Mouse (Mus musculus) lung, embryonic 14.5 days (tissue): ENCODE data around the gene Atp8a2. TPM values are rescaled to one million over a fixed set of nuclear protein-coding genes. Genes with fewer than 3 reads are reported as not detected.
"Not testable (repeated sequence)": the region's sequence is repeated elsewhere in the genome, so short reads cannot be mapped to it uniquely, and the experiment has no call there.

ENCODE experiments used
- ATAC-seq: fragments of 200-750 bp; cut with Nextera tagmentation; 2 replicates; pipeline ENCODE4 v1.8.0; 2017; ENCODE audit warnings: mild to moderate bottlenecking, moderate TSS enrichment, moderate library complexity; ENCODE audit not compliant: insufficient read depth
- DNase-seq: peaks from one replicate; pipeline ENCODE4 v3.0.0-alpha.2; 2015
- H3K27ac ChIP-seq: fragments of 300-500 bp; sonication (generic); 2 replicates; pipeline ENCODE4 v1.5.1; 2014; ENCODE audit warnings: low read depth, mild to moderate bottlenecking, moderate library complexity
- H3K27me3 ChIP-seq: fragments of 300-500 bp; sonication (generic); 2 replicates; pipeline ENCODE4 v1.6.1; 2014; ENCODE audit warnings: low read length, control low read depth; ENCODE audit not compliant: insufficient read depth
- H3K36me3 ChIP-seq: fragments of 300-500 bp; sonication (generic); 2 replicates; pipeline ENCODE4 v1.6.1; 2014; ENCODE audit warnings: control low read depth; ENCODE audit not compliant: insufficient read depth
- H3K4me1 ChIP-seq: fragments of 300-500 bp; sonication (generic); 2 replicates; pipeline ENCODE4 v1.6.1; 2014; ENCODE audit warnings: antibody characterized with exemption, control low read depth; ENCODE audit not compliant: insufficient read depth
- H3K4me2 ChIP-seq: fragments of 300-500 bp; sonication (generic); 2 replicates; pipeline ENCODE4 v1.6.1; 2014; ENCODE audit warnings: mild to moderate bottlenecking
- H3K4me3 ChIP-seq: fragments of 300-500 bp; sonication (generic); 2 replicates; pipeline ENCODE4 v1.5.1; 2014; ENCODE audit warnings: low read depth, low read length
- H3K9ac ChIP-seq: fragments of 300-500 bp; sonication (generic); 2 replicates; pipeline ENCODE4 v1.6.1; 2014
- H3K9me3 ChIP-seq: fragments of 300-500 bp; sonication (generic); 2 replicates; pipeline ENCODE4 v1.6.1; 2016; ENCODE audit warnings: low read depth, low read length, control low read depth
- CTCF ChIP-seq: IDR thresholded peaks from 2 replicates; pipeline ENCODE4 v1.5.1; 2016; ENCODE audit warnings: antibody characterized with exemption, low read depth
- WGBS: fragments of 180-500 bp; shearing (Covaris S2); extraction: QIAGEN DNeasy Blood & Tissue Kit; methylation state at CpG from one replicate; pipeline ENCODE4 v1.1.7; 2014; 5-methylcytosine and 5-hydroxymethylcytosine counted together
- polyA plus RNA-seq: library from polyadenylated mRNA; unstranded; fragments of >200 nt; fragmentation: Nextera tagmentation; extraction: Ambion mirVana; gene quantifications from 2 replicates; pipeline ENCODE4 v1.2.1, GENCODE M21; 2014

Atp8a2 gene
- polyA plus RNA-seq, 1 experiment from 2014 or later = 0.95 TPM

- TF ChIP-seq CTCF = no peak
- no peaks in the 10 kb centered on the region for H3K27me3 ChIP-seq
- no peaks in the 10 kb centered on the region for H3K4me1 ChIP-seq
- no peaks in the 10 kb centered on the region for H3K9me3 ChIP-seq
- ATAC-seq (peak; percentile 53; the same call in 1 of the 2 replicates), DNase-seq (peak; percentile 63)
- no peak overlapping the region for H3K4me2 ChIP-seq
- no peak overlapping the region for H3K27ac ChIP-seq
- no peak overlapping the region for H3K9ac ChIP-seq
- 41% methylated on average over 5 of the region's 5 CpGs for WGBS
- H3K4me3 ChIP-seq = no peak overlapping the region
- H3K36me3 ChIP-seq = no peaks in the 10 kb centered on the region
Measured at GRCm38 (mm10) chr14:59829580-59829979, 367.4 kb downstream of the Atp8a2 start.

GRCm38 (mm10) chr14:59827409-59827808 lies 369.6 kb downstream of the Atp8a2 start:
- DNase-seq = peak; percentile 53
- no peaks in the 10 kb centered on the region for H3K27me3 ChIP-seq
- H3K9ac ChIP-seq = no peak overlapping the region
- no peak for TF ChIP-seq CTCF
- no peak overlapping the region for H3K4me2 ChIP-seq
- no peak overlapping the region for H3K27ac ChIP-seq
- 15% methylated on average over 5 of the region's 5 CpGs for WGBS
- no peaks in the 10 kb centered on the region for H3K36me3 ChIP-seq
- H3K4me3 ChIP-seq = no peak overlapping the region
- no peaks in the 10 kb centered on the region for H3K9me3 ChIP-seq
- ATAC-seq = no peak
- H3K4me1 ChIP-seq = no peaks in the 10 kb centered on the region

GRCm38 (mm10) chr14:59820115-59820419 lies 376.9 kb downstream of the Atp8a2 start:
- no peak for ATAC-seq
- Histone ChIP-seq H3K27ac (no peak overlapping the region), H3K4me3 (no peak overlapping the region), H3K9ac (no peak overlapping the region), H3K27me3 (no peaks in the 10 kb centered on the region), H3K9me3 (no peaks in the 10 kb centered on the region), H3K36me3 (no peaks in the 10 kb centered on the region), H3K4me2 (no peak overlapping the region), H3K4me1 (no peaks in the 10 kb centered on the region)
- 67% methylated on average over 3 of the region's 3 CpGs for WGBS
- no peak for DNase-seq
- no peak for TF ChIP-seq CTCF

GRCm38 (mm10) chr14:59819215-59820114 lies 377.5 kb downstream of the Atp8a2 start:
- Histone ChIP-seq H3K4me3 (no peak overlapping the region), H3K9me3 (no peaks in the 10 kb centered on the region), H3K4me1 (0 out of 2 replicates have a peak, but pooled peaks cover 3% of the 10 kb centered on the region), H3K36me3 (no peaks in the 10 kb centered on the region), H3K9ac (no peak overlapping the region), H3K27ac (no peak overlapping the region), H3K27me3 (no peaks in the 10 kb centered on the region), H3K4me2 (no peak overlapping the region)
- DNase-seq = no peak
- no peak for TF ChIP-seq CTCF
- ATAC-seq = no peak
- WGBS = 57% methylated on average over 5 of the region's 5 CpGs

DNA sequence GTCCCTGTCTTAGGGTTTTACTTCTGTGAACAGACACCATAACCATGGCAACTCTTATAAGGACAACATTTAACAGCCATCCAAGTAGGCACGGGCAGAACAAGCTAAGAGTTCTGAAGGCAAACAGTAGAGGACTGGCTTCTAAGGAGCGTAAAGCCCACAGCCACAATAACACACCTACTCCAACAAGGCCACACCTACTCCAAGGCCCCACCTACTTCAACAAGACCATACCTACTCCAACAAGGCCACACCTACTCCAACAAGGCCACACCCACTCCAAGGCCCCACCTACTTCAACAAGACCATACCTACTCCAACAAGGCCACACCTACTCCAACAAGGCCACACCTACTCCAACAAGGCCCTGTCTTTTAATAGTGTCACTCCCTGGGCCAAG lies 386.7 kb downstream of the Atp8a2 start:
- not testable (repeated sequence) for H3K27me3 ChIP-seq, H3K27ac ChIP-seq, H3K36me3 ChIP-seq, H3K9ac ChIP-seq, DNase-seq, H3K4me2 ChIP-seq, ATAC-seq, H3K4me3 ChIP-seq, H3K9me3 ChIP-seq
- 82% methylated on average over 2 of the region's 2 CpGs for WGBS
- H3K4me1 ChIP-seq = peaks cover 15% of the 10 kb centered on the region

GRCm38 (mm10) chr14:59809790-59810189 lies 387.2 kb downstream of the Atp8a2 start:
- WGBS = 81% methylated on average over 4 of the region's 4 CpGs
- no peak for DNase-seq
- no peak for TF ChIP-seq CTCF

GRCm38 (mm10) chr14:59807528-59808300 lies 389.3 kb downstream of the Atp8a2 start:
- TF ChIP-seq CTCF = no peak
- H3K4me3 ChIP-seq = no peak overlapping the region
- peaks cover 12% of the 10 kb centered on the region for H3K4me1 ChIP-seq
- no peak overlapping the region for H3K9ac ChIP-seq
- no peaks in the 10 kb centered on the region for H3K36me3 ChIP-seq
- ATAC-seq = no peak
- 0 out of 2 replicates have a peak, but pooled peaks cover 3% of the 10 kb centered on the region for H3K9me3 ChIP-seq
- 48% methylated on average over 7 of the region's 7 CpGs for WGBS
- no peak for DNase-seq
- no peak overlapping the region for H3K27ac ChIP-seq
- no peak overlapping the region for H3K4me2 ChIP-seq
- H3K27me3 ChIP-seq = no peaks in the 10 kb centered on the region

More at GRCm38 (mm10) chr14:59809790-59810189, 387.2 kb downstream of the Atp8a2 start:
- no peaks in the 10 kb centered on the region for H3K36me3 ChIP-seq
- no peak overlapping the region for H3K27ac ChIP-seq
- H3K9me3 ChIP-seq = no peaks in the 10 kb centered on the region
- no peak overlapping the region for H3K4me2 ChIP-seq
- H3K4me3 ChIP-seq = no peak overlapping the region
- no peak for ATAC-seq
- H3K27me3 ChIP-seq = no peaks in the 10 kb centered on the region
- H3K9ac ChIP-seq = no peak overlapping the region
- peaks cover 15% of the 10 kb centered on the region for H3K4me1 ChIP-seq
